8 mouse cellular contexts compared by ENCODE assay signal in genomic region chr2:6100755-6101154, GRCm38 (mm10). TPM values are rescaled to one million over a fixed set of nuclear protein-coding genes. Genes with fewer than 3 reads are reported as not detected.
DNase-seq lines count a peak whose midpoint lies in the region; ATAC-seq lines count a peak whose summit lies in the region.

No protein-coding gene starts in this region.

- peak overlapping the region; percentile 14; the same call in 1 of the 2 replicates for H3K9ac ChIP-seq in kidney, embryonic 14.5 days (ENCODE audit: low read depth, low read length)
- peak overlapping the region; percentile 77 for H3K9ac ChIP-seq in hindbrain, embryonic 13.5 days
- peak overlapping the region; percentile 52; the same call in 1 of the 2 replicates for H3K9ac ChIP-seq in midbrain, embryonic 12.5 days (replicated peaks)

- WGBS in kidney, embryonic 14.5 days = 41% methylated on average over 20 of the region's 20 CpGs
- WGBS in embryonic facial prominence, embryonic 10.5 days = 43% methylated on average over 20 of the region's 20 CpGs
- WGBS in hindbrain, embryonic 13.5 days = 44% methylated on average over 20 of the region's 20 CpGs
- WGBS in midbrain, embryonic 12.5 days = 38% methylated on average over 20 of the region's 20 CpGs

- H3K4me1 ChIP-seq in kidney, embryonic 14.5 days (ENCODE audit: control insufficient read depth, insufficient read depth, low read length) = peaks cover 5% of the 10 kb centered on the region; the same call in 1 of the 2 replicates
- H3K4me1 ChIP-seq in embryonic facial prominence, embryonic 10.5 days = peaks cover 26% of the 10 kb centered on the region
- H3K4me1 ChIP-seq in hindbrain, embryonic 13.5 days (replicated peaks) = peaks cover 10% of the 10 kb centered on the region
- H3K4me1 ChIP-seq in midbrain, embryonic 12.5 days = peaks cover 9% of the 10 kb centered on the region; the same call in 1 of the 2 replicates

- H3K27me3 ChIP-seq in kidney, embryonic 14.5 days (ENCODE audit: control insufficient read depth, insufficient read depth, low read length) = peaks cover 10% of the 10 kb centered on the region
- peaks cover 58% of the 10 kb centered on the region for H3K27me3 ChIP-seq in embryonic facial prominence, embryonic 10.5 days (replicated peaks; ENCODE audit: low read depth, poor library complexity, severe bottlenecking)
- H3K27me3 ChIP-seq in hindbrain, embryonic 13.5 days = peaks cover 34% of the 10 kb centered on the region
- H3K27me3 ChIP-seq in midbrain, embryonic 12.5 days = peaks cover 26% of the 10 kb centered on the region

- H3K9me3 ChIP-seq in kidney, embryonic 14.5 days (ENCODE audit: control insufficient read depth, low read length) = no peaks in the 10 kb centered on the region
- no peaks in the 10 kb centered on the region for H3K9me3 ChIP-seq in embryonic facial prominence, embryonic 10.5 days
- no peaks in the 10 kb centered on the region for H3K9me3 ChIP-seq in hindbrain, embryonic 13.5 days
- no peaks in the 10 kb centered on the region for H3K9me3 ChIP-seq in midbrain, embryonic 12.5 days

- no peak overlapping the region for H3K27ac ChIP-seq in kidney, embryonic 14.5 days (ENCODE audit: low read depth, low read length)
- H3K27ac ChIP-seq in embryonic facial prominence, embryonic 10.5 days (replicated peaks) = peak overlapping the region; percentile 75; the same call in 1 of the 2 replicates
- H3K27ac ChIP-seq in hindbrain, embryonic 13.5 days = no peak overlapping the region
- no peak overlapping the region for H3K27ac ChIP-seq in midbrain, embryonic 12.5 days (replicated peaks)

- DNase-seq in kidney, postnatal 36 days = no peak
- no peak for DNase-seq in embryonic facial prominence, embryonic 10.5 days (ENCODE audit: low spot score)
- DNase-seq in Muller cell, postnatal 12 days (ENCODE audit: inconsistent ontology term) = no peak
- no peak for DNase-seq in ovary, postnatal 14 days (ENCODE audit: low spot score)

- peak; percentile 33 for ATAC-seq in kidney, embryonic 14.5 days (ENCODE audit: low FRiP score, low TSS enrichment)
- no peak for ATAC-seq in hindbrain, embryonic 13.5 days (ENCODE audit: low FRiP score)
- no peak for ATAC-seq in midbrain, embryonic 12.5 days (ENCODE audit: low FRiP score, low read depth)
- no peak for ATAC-seq in CD4-positive, CD25-positive, alpha-beta regulatory T cell, adult 4 months

- peak overlapping the region; percentile 82 for H3K4me2 ChIP-seq in kidney, embryonic 14.5 days (replicated peaks; ENCODE audit: low read depth, low read length)
- H3K4me2 ChIP-seq in hindbrain, embryonic 13.5 days = peak overlapping the region; percentile 92
- peak overlapping the region; percentile 85 for H3K4me2 ChIP-seq in midbrain, embryonic 12.5 days (replicated peaks)

- no peaks in the 10 kb centered on the region for H3K36me3 ChIP-seq in kidney, embryonic 14.5 days (ENCODE audit: control insufficient read depth, insufficient read depth, low read length)
- no peaks in the 10 kb centered on the region for H3K36me3 ChIP-seq in embryonic facial prominence, embryonic 10.5 days (replicated peaks)
- no peaks in the 10 kb centered on the region for H3K36me3 ChIP-seq in hindbrain, embryonic 13.5 days
- no peaks in the 10 kb centered on the region for H3K36me3 ChIP-seq in midbrain, embryonic 12.5 days

- peak overlapping the region; percentile 36 for H3K4me3 ChIP-seq in kidney, embryonic 14.5 days (ENCODE audit: low read length)
- H3K4me3 ChIP-seq in embryonic facial prominence, embryonic 10.5 days = peak overlapping the region; percentile 65
- H3K4me3 ChIP-seq in hindbrain, embryonic 13.5 days = peak overlapping the region; percentile 55
- H3K4me3 ChIP-seq in midbrain, embryonic 12.5 days = peak overlapping the region; percentile 54

RNA-seq across cellular contexts. Expression of gene Proser2, which starts 29.3 kb away (rescaled TPM):
- 10.5 and 11.3 TPM in 2 replicates for polyA plus RNA-seq in kidney, embryonic 14.5 days (2014; fragmentation: Nextera tagmentation; extraction: Ambion mirVana)
- polyA plus RNA-seq in embryonic facial prominence, embryonic 10.5 days (2016; fragmentation: Nextera tagmentation; extraction: Ambion mirVana) = 3.6 and 4.4 TPM in 2 replicates
- 5.7 and 5.8 TPM in 2 replicates for polyA plus RNA-seq in hindbrain, embryonic 13.5 days (2015; fragmentation: Nextera tagmentation; extraction: Ambion mirVana)
- 3.5 and 4.0 TPM in 2 replicates for polyA plus RNA-seq in midbrain, embryonic 12.5 days (2016; fragmentation: Nextera tagmentation; extraction: Ambion mirVana)
- under 1 TPM; 0.18 to 0.26 TPM for polyA plus RNA-seq in CD4-positive, CD25-positive, alpha-beta regulatory T cell, adult 4 months (2017; shearing (Covaris generic))

Comparison
In these comparisons a context has a peak if more than half of its experiments do, and no peak if none do; other contexts are left out.
1. H3K9ac ChIP-seq: peak in every context shown above with its lines; median percentile 77 in hindbrain, embryonic 13.5 days; 52 in midbrain, embryonic 12.5 days; 14 in kidney, embryonic 14.5 days.